Mouse (Mus musculus) spleen, postnatal 36 days (tissue): ENCODE results near the gene Tmppe.

Experiments
- DNase-seq, 2 experiments: peaks; one replicate each; pipeline ENCODE4 v3.0.0; 2022; ENCODE audit warnings: low spot score in 2 of 2, mixed read lengths in 1 of 2

Gene Tmppe

GRCm38 (mm10) chr9:114394677-114395076, 6.2 kb upstream of the Tmppe start:
- no peak for DNase-seq

DNA sequence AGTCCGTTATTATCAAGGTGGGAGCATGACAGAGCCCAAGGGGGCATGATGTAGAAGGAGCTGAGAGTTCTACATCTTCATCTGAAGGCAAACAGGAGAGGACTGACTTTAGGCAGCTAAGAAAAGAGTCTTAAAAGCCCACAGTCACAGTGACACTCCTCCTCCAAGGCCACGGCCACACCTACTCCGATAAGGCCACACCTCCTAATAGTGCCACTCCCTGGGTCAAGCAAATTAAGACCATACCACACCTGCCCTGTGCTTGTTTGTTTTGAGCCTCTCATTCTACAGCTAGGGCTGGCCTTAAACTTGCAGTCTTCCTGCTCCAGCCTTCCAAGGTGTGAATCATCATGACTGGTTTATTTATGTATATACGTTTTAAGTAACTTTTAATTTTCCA, 5.6 kb upstream of the Tmppe start:
- DNase-seq = no peak

GRCm38 (mm10) chr9:114399680-114400079, 1.2 kb upstream of the Tmppe start:
- DNase-seq = no peak

GRCm38 (mm10) chr9:114400588-114400948, 337 bp upstream of the Tmppe start:
- no peak for DNase-seq

- DNase-seq = peak; percentile 18 to 38
Observed at GRCm38 (mm10) chr9:114401685-114402080, 778 bp downstream of the Tmppe start.

- no peak for DNase-seq
Observed at GRCm38 (mm10) chr9:114407676-114408075, 6.8 kb downstream of the Tmppe start.

DNA sequence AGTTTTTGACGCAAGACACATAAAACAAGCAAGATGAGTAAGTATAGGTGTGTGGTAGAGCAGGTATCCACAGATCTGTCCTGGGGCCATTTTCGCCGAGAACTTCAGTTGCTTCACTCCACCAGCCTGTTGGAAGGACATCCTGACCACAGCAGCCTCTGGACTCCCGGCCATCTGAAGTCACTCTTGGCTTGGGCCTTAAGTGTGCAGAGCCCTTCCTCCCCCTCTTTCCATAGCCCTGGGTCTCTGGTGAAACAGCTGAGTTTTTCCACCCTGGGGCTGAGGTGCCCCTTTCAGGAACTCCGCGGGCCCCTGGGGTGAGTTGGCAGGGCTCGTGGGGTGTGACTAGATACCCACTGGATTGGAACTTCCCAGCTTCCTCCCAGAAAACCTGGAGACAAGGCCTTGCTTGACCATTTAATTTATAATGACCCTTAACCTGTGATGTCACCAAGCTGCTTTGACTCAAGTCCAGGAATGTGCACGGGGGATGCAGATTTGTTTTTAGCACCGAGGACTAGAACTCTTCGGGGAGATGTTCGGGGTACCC, 9.5 kb downstream of the Tmppe start:
- DNase-seq = no peak

DNA sequence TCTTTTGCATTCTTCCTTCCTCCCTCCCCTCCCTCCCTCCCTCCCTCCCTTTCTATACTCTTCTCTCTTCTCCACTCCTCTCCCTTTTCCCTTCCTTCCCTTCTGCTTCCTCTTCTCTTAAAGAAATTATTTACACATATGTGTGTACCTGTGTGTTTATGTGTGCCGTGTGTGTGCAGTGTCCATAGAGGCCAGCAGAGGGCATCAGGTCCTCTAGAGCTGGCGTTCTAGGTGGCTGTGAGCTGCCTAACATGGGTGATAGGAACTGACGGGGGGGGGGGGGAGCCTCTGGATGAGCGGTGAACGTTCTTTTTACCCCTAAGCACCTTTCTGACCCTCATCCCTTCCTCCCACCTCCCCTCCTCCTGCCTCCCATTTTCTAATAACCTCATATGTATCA, 10.4 kb downstream of the Tmppe start:
- DNase-seq = no peak

DNA sequence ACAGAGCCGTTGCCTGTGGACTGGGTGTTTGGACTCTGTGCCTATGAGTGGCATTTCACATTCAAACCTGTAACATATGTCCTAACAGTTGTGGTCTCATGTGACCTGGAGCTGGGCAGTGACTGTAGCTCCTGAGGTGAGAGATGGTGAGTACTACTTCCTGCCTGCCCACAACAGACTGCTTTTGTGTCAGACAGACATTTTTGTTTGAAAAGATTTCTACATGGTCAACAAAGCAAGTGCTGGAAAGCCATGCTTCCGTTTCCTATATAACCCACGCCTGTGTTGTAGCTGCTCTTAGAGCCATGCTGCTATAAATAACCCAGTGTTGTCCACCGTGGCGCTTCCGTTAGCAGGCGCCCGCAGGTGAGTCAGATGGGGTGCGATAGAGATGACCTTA, 11.5 kb downstream of the Tmppe start:
- no peak for DNase-seq

- no peak for DNase-seq
Observed at GRCm38 (mm10) chr9:114413866-114414265, 13.0 kb downstream of the Tmppe start.

DNA sequence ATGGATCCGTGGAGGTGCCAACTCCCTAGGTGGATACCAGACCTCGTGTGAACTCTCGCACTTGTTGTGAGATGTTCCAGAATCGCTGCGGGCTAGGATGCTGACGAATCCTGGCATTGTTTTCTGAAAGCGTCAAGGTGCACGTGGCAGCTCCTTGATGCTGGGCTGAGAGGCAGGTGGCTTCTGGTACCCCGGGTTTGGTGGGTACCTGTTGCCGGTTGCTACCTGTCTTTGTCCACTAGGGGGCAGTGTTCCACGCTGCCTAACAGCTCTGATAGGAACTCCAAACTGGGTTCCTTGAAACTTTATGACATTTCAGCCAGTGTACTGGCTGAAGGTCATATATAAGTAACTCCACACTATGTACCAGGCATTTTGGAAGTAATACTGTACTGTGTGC, 14.8 kb downstream of the Tmppe start:
- peak; percentile 19 to 36 for DNase-seq

DNA sequence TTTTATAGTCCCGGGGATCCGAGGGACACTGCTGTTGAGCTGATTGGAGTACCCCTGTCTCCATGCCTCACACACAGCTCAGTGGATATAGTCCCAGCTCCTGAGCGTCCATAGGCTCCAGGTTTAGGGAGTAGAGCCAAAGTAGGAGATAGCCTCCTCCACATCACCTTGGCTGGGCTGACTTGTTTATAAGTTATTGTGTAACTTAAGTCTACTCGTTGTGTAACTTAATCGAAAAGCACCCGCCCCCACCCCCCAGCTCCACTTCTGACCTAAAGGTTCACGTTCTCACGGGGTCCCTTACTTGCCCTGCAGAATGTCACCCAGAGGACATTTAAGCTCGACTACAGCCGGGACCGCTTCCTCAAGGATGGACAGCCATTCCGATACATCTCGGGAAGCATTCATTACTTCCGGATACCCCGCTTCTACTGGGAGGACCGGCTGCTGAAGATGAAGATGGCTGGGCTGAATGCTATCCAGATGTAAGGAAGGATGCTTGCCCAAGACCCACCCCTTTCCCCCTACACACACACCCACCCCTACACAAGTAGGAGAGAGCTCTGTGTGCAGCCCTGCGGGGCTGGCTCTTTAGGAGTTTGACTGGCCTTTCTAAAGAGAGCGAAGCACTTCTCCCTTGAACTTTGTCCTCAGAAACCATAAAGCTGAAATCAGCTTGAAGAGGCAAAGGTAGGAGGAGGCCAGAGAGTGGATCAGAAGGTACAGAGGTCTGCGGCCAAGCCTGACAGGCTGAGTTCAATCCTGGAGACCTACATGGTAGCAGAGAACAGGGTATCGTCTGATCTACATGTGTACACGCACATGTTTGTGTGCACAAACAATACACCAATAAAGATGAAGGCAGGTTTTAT, 16.0 kb downstream of the Tmppe start:
- no peak for DNase-seq

DNA sequence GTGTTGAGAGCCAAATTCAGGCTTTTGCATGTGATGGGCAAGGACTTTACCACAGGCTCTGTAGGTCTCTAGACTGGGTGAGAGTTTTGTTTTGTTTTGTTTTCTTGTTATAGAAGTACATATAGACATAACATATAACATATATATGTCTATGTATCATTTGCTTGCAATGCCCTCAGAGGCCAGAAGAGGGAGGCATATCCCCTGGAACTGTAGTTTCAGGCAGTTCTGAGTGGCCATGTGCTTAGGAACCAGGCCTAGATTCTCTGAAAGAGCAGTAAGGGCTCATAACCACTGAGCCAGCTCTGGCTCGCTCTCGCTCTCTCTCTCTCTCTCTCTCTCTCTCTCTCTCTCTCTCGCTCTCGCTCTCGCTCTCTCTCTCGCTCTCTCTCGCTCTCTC, 17.3 kb downstream of the Tmppe start:
- DNase-seq = peak; percentile 19 to 33

- no peak for DNase-seq
Observed at GRCm38 (mm10) chr9:114420443-114420842, 19.5 kb downstream of the Tmppe start.

- DNase-seq = no peak
Observed at GRCm38 (mm10) chr9:114421045-114421444, 20.1 kb downstream of the Tmppe start.

DNA sequence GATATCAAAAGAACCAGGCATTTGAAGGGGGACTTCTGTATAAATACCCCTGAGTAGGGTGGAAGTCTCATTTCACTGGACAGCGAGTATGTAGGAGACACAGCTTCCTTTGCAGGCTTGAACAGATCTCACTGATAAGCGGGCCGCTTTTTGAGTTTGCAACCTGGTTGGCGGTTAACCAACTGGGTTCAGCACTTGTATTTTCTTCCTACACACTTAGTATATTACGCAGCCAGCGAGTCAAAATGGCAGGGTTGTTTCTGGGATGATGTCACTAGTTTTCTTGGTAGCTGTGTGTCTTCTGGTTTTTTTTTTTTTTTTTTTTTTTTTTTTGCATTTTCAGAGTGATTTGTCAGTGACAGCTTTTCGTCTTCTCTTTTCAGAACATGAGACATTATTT, 20.9 kb downstream of the Tmppe start:
- no peak for DNase-seq

DNA sequence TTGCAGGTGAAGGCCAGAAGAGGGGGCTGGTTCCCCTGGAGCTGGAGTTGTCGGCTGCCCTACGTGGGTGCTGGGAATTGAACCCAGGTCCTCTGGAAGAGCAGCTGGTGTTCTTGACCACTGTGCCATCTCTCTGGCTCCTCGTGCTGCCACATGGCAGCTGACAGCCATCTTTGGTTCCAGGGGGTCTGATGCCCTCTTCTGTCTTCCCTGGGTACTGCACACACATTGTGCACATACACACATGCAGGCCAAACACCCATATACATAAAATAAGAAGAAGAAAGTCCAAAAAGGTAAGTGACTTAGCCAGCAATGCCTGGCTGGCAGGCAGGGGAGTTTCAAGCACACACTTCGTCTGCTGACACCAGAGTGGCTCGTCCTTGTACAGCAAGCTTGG, 24.7 kb downstream of the Tmppe start:
- no peak for DNase-seq

DNA sequence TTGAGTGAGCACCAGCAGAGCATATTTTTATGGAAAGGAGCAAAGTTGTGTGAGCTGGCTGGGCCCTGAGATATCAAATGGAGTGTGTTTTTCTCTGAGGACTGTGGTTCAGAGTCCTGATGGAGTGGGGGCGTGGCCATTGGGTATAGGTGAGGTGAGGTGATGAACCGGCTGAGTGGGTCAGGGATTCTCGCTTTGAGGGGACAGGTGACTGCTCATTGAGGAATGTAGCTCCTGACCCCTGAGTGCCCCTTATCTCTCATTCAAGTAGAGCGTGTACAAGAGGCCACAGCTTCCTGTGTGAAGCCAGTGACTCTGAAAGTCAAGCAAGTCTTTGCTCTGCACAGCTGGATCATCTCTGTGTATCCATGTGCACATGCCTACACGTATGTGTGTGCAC, 25.3 kb downstream of the Tmppe start:
- no peak for DNase-seq

DNA sequence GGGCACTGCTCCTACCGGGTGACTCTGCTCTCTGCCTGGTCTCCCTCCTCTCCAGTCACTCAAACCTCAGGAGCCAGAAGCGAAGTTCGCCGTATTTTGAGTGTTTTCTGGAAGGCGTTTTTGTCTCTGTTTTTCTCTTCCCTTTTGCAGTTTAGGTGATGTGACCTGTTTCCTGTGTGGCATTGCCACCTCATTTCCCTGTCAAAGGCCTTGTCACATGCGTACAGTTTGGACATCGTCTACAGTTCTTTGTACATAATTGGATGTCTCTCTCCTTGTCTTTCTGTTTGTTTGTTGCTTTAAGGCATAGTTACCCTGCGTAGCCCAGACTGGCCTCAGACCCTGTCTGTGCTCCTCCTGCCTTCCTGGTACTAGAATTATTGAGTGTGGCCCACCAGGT, 26.5 kb downstream of the Tmppe start:
- DNase-seq = no peak

- DNase-seq = no peak
Observed at GRCm38 (mm10) chr9:114428103-114428834, 27.4 kb downstream of the Tmppe start.

DNA sequence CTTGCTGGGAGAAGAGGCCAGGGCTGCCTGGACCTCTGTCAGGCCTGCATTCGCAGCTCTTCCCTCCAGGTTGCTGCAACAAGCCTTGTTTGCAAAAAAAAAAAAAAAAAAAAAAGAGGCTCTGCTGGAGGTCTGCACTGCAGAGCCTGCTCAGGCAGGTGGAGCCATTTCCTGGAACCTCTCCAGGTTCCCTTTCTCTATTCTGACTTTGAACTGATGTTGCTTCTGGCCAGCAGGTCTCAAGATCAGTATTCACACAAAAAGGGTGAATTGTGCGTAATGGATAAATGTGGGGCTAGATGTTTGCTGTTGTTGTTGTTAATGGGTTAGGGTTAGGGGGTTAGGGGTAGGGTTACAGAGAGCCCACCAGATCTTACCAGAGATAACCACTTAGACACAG, 34.8 kb downstream of the Tmppe start:
- DNase-seq = no peak

- peak; percentile 9 to 17 for DNase-seq
Observed at GRCm38 (mm10) chr9:114440548-114440947, 39.6 kb downstream of the Tmppe start.

- no peak for DNase-seq
Observed at GRCm38 (mm10) chr9:114442225-114442624, 41.3 kb downstream of the Tmppe start.
